Mouse (Mus musculus): ENCODE data around the gene Il11ra1. TPM values are rescaled to one million over a fixed set of nuclear protein-coding genes. Genes with fewer than 3 reads are reported as not detected.
"Not testable (repeated sequence)": the region's sequence is repeated elsewhere in the genome, so short reads cannot be mapped to it uniquely, and the experiment has no call there.

Gene Il11ra1
- polyA plus RNA-seq, 2 experiments, result 247 to 384 TPM

GRCm38 (mm10) chr4:41774506-41774905 lies 74.7 kb downstream of the Il11ra1 start:
- H3K9me3 ChIP-seq (ENCODE audit: control insufficient read depth, low read length); ATAC-seq (ENCODE audit: low FRiP score, low read depth); H3K27ac ChIP-seq (replicated peaks; ENCODE audit: low read depth, low read length); H3K4me1 ChIP-seq (ENCODE audit: control insufficient read depth, insufficient read depth, low read length); DNase-seq (ENCODE audit: low spot score); H3K27me3 ChIP-seq (ENCODE audit: control insufficient read depth, insufficient read depth, low read length); H3K36me3 ChIP-seq (ENCODE audit: control insufficient read depth, insufficient read depth, low read length); H3K9ac ChIP-seq (ENCODE audit: low read depth, low read length, severe bottlenecking): not testable (repeated sequence)
- 70% methylated on average over 3 of the region's 3 CpGs for WGBS
- Histone ChIP-seq H3K4me2 (replicated peaks; ENCODE audit: low read depth, low read length, severe bottlenecking) (peak overlapping the region; percentile 37), H3K4me3 (replicated peaks; ENCODE audit: low read length) (peak overlapping the region; percentile 35)

DNA sequence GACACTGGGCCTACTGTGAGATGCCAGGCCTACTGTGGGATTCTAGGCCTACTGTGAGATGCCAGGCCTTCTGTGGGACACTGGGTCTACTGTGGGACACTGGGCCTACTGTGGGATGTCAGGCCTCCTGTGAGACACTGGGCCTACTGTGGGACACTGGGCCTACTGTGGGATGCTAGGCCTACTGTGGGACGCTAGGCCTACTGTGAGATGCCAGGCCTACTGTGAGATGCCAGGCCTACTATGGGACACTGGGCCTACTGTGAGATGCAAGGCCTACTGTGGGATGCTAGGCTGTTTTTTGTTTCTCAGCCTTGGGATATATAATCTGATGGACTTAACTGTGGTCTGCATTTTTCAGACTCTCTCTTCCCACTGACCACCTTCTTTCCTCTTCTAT lies 76.1 kb downstream of the Il11ra1 start:
- ATAC-seq (ENCODE audit: low FRiP score, low read depth); H3K27ac ChIP-seq (replicated peaks; ENCODE audit: low read depth, low read length); H3K4me3 ChIP-seq (replicated peaks; ENCODE audit: low read length); H3K9ac ChIP-seq (ENCODE audit: low read depth, low read length, severe bottlenecking); DNase-seq (ENCODE audit: low spot score); H3K9me3 ChIP-seq (ENCODE audit: control insufficient read depth, low read length); H3K4me2 ChIP-seq (replicated peaks; ENCODE audit: low read depth, low read length, severe bottlenecking); H3K27me3 ChIP-seq (ENCODE audit: control insufficient read depth, insufficient read depth, low read length); H3K4me1 ChIP-seq (ENCODE audit: control insufficient read depth, insufficient read depth, low read length); H3K36me3 ChIP-seq (ENCODE audit: control insufficient read depth, insufficient read depth, low read length): not testable (repeated sequence)
- WGBS, result 83% methylated on average over 1 of the region's 1 CpGs

DNA sequence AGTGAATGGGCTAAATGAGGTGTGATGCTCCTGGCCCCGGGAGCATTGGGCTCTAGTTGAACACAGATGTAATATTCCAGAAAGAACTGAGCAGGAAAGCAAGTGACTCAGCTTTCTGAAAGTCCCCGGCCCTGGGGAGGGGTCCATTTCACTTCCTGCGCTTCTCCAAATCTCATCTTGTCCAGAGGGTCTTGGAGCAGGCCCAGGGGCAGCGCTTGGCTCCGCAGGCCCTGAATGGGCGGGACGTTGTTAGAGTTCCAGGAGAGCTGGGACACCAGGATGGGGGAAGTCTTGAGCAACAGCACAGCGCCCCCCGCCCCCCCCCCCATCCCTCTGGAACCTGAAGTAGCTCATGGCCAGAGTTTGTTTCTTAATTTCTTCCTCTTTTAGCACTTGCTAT lies 81.5 kb downstream of the Il11ra1 start:
- H3K9me3 ChIP-seq (ENCODE audit: control insufficient read depth, low read length); H3K27ac ChIP-seq (replicated peaks; ENCODE audit: low read depth, low read length); DNase-seq (ENCODE audit: low spot score); H3K27me3 ChIP-seq (ENCODE audit: control insufficient read depth, insufficient read depth, low read length); H3K4me1 ChIP-seq (ENCODE audit: control insufficient read depth, insufficient read depth, low read length); H3K4me2 ChIP-seq (replicated peaks; ENCODE audit: low read depth, low read length, severe bottlenecking); H3K36me3 ChIP-seq (ENCODE audit: control insufficient read depth, insufficient read depth, low read length); ATAC-seq (ENCODE audit: low FRiP score, low read depth); H3K9ac ChIP-seq (ENCODE audit: low read depth, low read length, severe bottlenecking); H3K4me3 ChIP-seq (replicated peaks; ENCODE audit: low read length): not testable (repeated sequence)
- WGBS, result 18% methylated on average over 3 of the region's 9 CpGs

DNA sequence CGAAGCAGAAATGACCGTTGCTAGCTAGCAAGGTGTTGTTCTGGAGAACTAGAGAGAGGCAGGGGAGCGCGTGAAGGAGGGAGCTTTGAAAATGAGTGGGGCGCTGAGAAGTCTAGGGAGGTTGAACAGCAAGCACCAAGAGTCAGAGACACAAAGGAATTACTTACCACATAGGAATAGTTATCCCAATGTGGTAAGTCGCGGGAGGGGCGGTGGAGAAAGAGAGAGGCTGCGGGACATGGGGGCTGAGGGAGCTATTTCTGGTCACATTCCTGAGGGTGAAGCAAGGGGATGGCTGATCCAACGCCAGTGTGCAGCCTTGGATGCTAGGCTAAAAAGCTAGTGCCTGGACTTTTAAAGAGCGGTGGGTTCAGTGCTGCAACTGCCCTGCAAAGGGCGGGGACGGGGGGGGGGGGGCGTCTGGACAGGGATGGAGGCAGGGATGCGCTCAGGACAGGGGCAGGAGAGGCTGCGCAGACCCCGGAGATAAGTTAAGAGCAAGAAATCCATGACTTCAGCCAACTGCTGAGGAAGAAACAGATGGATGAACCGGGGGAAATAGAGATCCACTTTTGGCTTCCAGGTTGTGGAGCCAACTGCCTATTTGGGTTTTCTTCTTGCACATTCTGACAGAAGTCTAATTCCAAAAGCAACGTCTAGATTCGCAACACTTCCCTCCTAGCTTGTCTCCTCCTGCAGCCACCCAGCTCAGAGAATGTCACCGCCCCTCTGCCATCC lies 82.1 kb downstream of the Il11ra1 start:
- not testable (repeated sequence) for H3K9ac ChIP-seq (ENCODE audit: low read depth, low read length, severe bottlenecking); H3K4me1 ChIP-seq (ENCODE audit: control insufficient read depth, insufficient read depth, low read length); H3K36me3 ChIP-seq (ENCODE audit: control insufficient read depth, insufficient read depth, low read length); DNase-seq (ENCODE audit: low spot score); H3K27ac ChIP-seq (replicated peaks; ENCODE audit: low read depth, low read length); H3K4me3 ChIP-seq (replicated peaks; ENCODE audit: low read length); H3K27me3 ChIP-seq (ENCODE audit: control insufficient read depth, insufficient read depth, low read length); H3K9me3 ChIP-seq (ENCODE audit: control insufficient read depth, low read length); ATAC-seq (ENCODE audit: low FRiP score, low read depth)
- WGBS, result 11% methylated on average over 13 of the region's 21 CpGs
- peak overlapping the region; percentile 17; the same call in 1 of the 2 replicates for H3K4me2 ChIP-seq (replicated peaks; ENCODE audit: low read depth, low read length, severe bottlenecking)

GRCm38 (mm10) chr4:41782711-41783110 lies 82.9 kb downstream of the Il11ra1 start:
- not testable (repeated sequence) for ATAC-seq (ENCODE audit: low FRiP score, low read depth); H3K4me2 ChIP-seq (replicated peaks; ENCODE audit: low read depth, low read length, severe bottlenecking); H3K9me3 ChIP-seq (ENCODE audit: control insufficient read depth, low read length); H3K9ac ChIP-seq (ENCODE audit: low read depth, low read length, severe bottlenecking); H3K4me1 ChIP-seq (ENCODE audit: control insufficient read depth, insufficient read depth, low read length); H3K36me3 ChIP-seq (ENCODE audit: control insufficient read depth, insufficient read depth, low read length); DNase-seq (ENCODE audit: low spot score); H3K27me3 ChIP-seq (ENCODE audit: control insufficient read depth, insufficient read depth, low read length); H3K4me3 ChIP-seq (replicated peaks; ENCODE audit: low read length); H3K27ac ChIP-seq (replicated peaks; ENCODE audit: low read depth, low read length)
- WGBS, result 35% methylated on average over 4 of the region's 4 CpGs

DNA sequence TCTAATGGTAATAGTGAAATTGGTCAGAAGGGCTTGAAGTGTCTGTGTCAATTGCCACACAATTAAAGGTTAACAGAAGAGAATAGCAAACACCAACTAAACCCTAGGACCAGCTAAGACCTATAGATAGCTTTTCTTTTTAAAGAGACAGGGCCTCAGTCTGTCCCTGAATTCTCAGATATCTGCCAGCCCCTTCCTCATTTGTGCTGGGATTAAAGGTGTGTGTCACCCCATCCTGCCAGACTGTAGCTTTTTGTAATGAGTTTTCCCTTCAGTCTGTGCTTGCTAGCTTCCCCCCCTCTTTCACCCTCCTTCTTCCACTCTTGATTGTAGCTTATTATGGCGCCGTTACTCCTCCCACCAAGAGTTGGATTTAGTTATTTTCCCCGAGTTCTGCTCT lies 83.4 kb downstream of the Il11ra1 start:
- 59% methylated on average over 2 of the region's 3 CpGs for WGBS
- H3K9me3 ChIP-seq (ENCODE audit: control insufficient read depth, low read length); H3K36me3 ChIP-seq (ENCODE audit: control insufficient read depth, insufficient read depth, low read length); H3K27me3 ChIP-seq (ENCODE audit: control insufficient read depth, insufficient read depth, low read length); H3K4me1 ChIP-seq (ENCODE audit: control insufficient read depth, insufficient read depth, low read length); DNase-seq (ENCODE audit: low spot score); H3K4me2 ChIP-seq (replicated peaks; ENCODE audit: low read depth, low read length, severe bottlenecking); H3K9ac ChIP-seq (ENCODE audit: low read depth, low read length, severe bottlenecking); H3K27ac ChIP-seq (replicated peaks; ENCODE audit: low read depth, low read length); H3K4me3 ChIP-seq (replicated peaks; ENCODE audit: low read length); ATAC-seq (ENCODE audit: low FRiP score, low read depth): not testable (repeated sequence)

Other genes starting within 250 kb of the Il11ra1 start
- gene Kif24, start 235.1 kb upstream of the Il11ra1 start, polyA plus RNA-seq (2012; rRNA removed), result 7.0 and 7.2 TPM in 2 replicates
- 4.3 and 4.6 TPM in 2 replicates for gene Kif24, start 235.1 kb upstream of the Il11ra1 start, polyA plus RNA-seq (2014; fragmentation: Nextera tagmentation; extraction: Ambion mirVana)
- gene Nudt2, start 234.8 kb upstream of the Il11ra1 start, polyA plus RNA-seq (2012; rRNA removed), result 19.1 and 32.6 TPM in 2 replicates
- gene Nudt2, start 234.8 kb upstream of the Il11ra1 start, polyA plus RNA-seq (2014; fragmentation: Nextera tagmentation; extraction: Ambion mirVana), result 47.7 and 52.8 TPM in 2 replicates
- 5.4 and 5.5 TPM in 2 replicates for gene AI464131, start 196.9 kb upstream of the Il11ra1 start, polyA plus RNA-seq (2012; rRNA removed)
- 4.7 and 5.9 TPM in 2 replicates for gene AI464131, start 196.9 kb upstream of the Il11ra1 start, polyA plus RNA-seq (2014; fragmentation: Nextera tagmentation; extraction: Ambion mirVana)
- gene 1110017D15Rik, start 182.7 kb upstream of the Il11ra1 start, polyA plus RNA-seq (2012; rRNA removed), result 0.76 and 0.78 TPM in 2 replicates
- 0.44 and 0.50 TPM in 2 replicates for gene 1110017D15Rik, start 182.7 kb upstream of the Il11ra1 start, polyA plus RNA-seq (2014; fragmentation: Nextera tagmentation; extraction: Ambion mirVana)
- 13.7 and 19.5 TPM in 2 replicates for gene Fam219a, start 130.5 kb upstream of the Il11ra1 start, polyA plus RNA-seq (2012; rRNA removed)
- 2.4 and 2.6 TPM in 2 replicates for gene Fam219a, start 130.5 kb upstream of the Il11ra1 start, polyA plus RNA-seq (2014; fragmentation: Nextera tagmentation; extraction: Ambion mirVana)
- gene Dnaic1, start 130.2 kb upstream of the Il11ra1 start, polyA plus RNA-seq (2012; rRNA removed), result 0.78 and 0.99 TPM in 2 replicates
- gene Dnaic1, start 130.2 kb upstream of the Il11ra1 start, polyA plus RNA-seq (2014; fragmentation: Nextera tagmentation; extraction: Ambion mirVana), result 0.67 TPM in 1 of 2 replicates, not detected in the other
- 15.6 and 22.3 TPM in 2 replicates for gene Enho, start 59.7 kb upstream of the Il11ra1 start, polyA plus RNA-seq (2012; rRNA removed)
- 12.5 and 13.1 TPM in 2 replicates for gene Enho, start 59.7 kb upstream of the Il11ra1 start, polyA plus RNA-seq (2014; fragmentation: Nextera tagmentation; extraction: Ambion mirVana)
- gene Cntfr, start 2.9 kb upstream of the Il11ra1 start, polyA plus RNA-seq (2012; rRNA removed), result 34.2 and 43.6 TPM in 2 replicates
- 5.3 and 5.4 TPM in 2 replicates for gene Cntfr, start 2.9 kb upstream of the Il11ra1 start, polyA plus RNA-seq (2014; fragmentation: Nextera tagmentation; extraction: Ambion mirVana)
- 59.3 and 67.5 TPM in 2 replicates for gene Rpp25l, start 13.5 kb downstream of the Il11ra1 start, polyA plus RNA-seq (2012; rRNA removed)
- 69.8 and 76.2 TPM in 2 replicates for gene Rpp25l, start 13.5 kb downstream of the Il11ra1 start, polyA plus RNA-seq (2014; fragmentation: Nextera tagmentation; extraction: Ambion mirVana)
- gene Dctn3, start 23.2 kb downstream of the Il11ra1 start, polyA plus RNA-seq (2012; rRNA removed), result 64.2 and 70.1 TPM in 2 replicates
- 99.1 and 101 TPM in 2 replicates for gene Dctn3, start 23.2 kb downstream of the Il11ra1 start, polyA plus RNA-seq (2014; fragmentation: Nextera tagmentation; extraction: Ambion mirVana)
- 0.09 and 0.20 TPM in 2 replicates for gene Arid3c, start 31.2 kb downstream of the Il11ra1 start, polyA plus RNA-seq (2012; rRNA removed)
- gene Arid3c, start 31.2 kb downstream of the Il11ra1 start, polyA plus RNA-seq (2014; fragmentation: Nextera tagmentation; extraction: Ambion mirVana), result 0.29 TPM in 1 of 2 replicates, not detected in the other
- gene Galt, start 55.2 kb downstream of the Il11ra1 start, polyA plus RNA-seq (2012; rRNA removed), result 83.3 and 119 TPM in 2 replicates
- 39.5 and 43.6 TPM in 2 replicates for gene Galt, start 55.2 kb downstream of the Il11ra1 start, polyA plus RNA-seq (2014; fragmentation: Nextera tagmentation; extraction: Ambion mirVana)
- gene Sigmar1, start 56.2 kb downstream of the Il11ra1 start, polyA plus RNA-seq (2012; rRNA removed), result 79.2 and 91.4 TPM in 2 replicates
- gene Sigmar1, start 56.2 kb downstream of the Il11ra1 start, polyA plus RNA-seq (2014; fragmentation: Nextera tagmentation; extraction: Ambion mirVana), result 85.3 and 88.9 TPM in 2 replicates
- 96.6 and 107 TPM in 2 replicates for gene Ccl27a, start 74.3 kb downstream of the Il11ra1 start, polyA plus RNA-seq (2012; rRNA removed)
- 44.9 and 50.9 TPM in 2 replicates for gene Ccl27a, start 74.3 kb downstream of the Il11ra1 start, polyA plus RNA-seq (2014; fragmentation: Nextera tagmentation; extraction: Ambion mirVana)
- gene Gm21541, start 203.6 kb downstream of the Il11ra1 start, polyA plus RNA-seq (2012; rRNA removed), result 2.8 and 12.6 TPM in 2 replicates
- gene Gm21541, start 203.6 kb downstream of the Il11ra1 start, polyA plus RNA-seq (2014; fragmentation: Nextera tagmentation; extraction: Ambion mirVana), result 25.2 TPM in 1 of 2 replicates, not detected in the other
- 3.7 and 5.8 TPM in 2 replicates for gene Gm20878, start 241.6 kb downstream of the Il11ra1 start, polyA plus RNA-seq (2012; rRNA removed)
- gene Gm20878, start 241.6 kb downstream of the Il11ra1 start, polyA plus RNA-seq (2014; fragmentation: Nextera tagmentation; extraction: Ambion mirVana), result 1.6 and 1.8 TPM in 2 replicates

Measured in limb, embryonic 14.5 days (tissue).